Mouse (Mus musculus): ENCODE measurements around the gene Tpgs1. TPM values are rescaled to one million over a fixed set of nuclear protein-coding genes. Genes with fewer than 3 reads are reported as not detected.
A peak's percentile ranks its signal among the peaks of the same experiment; 100 is the strongest.

Tpgs1 gene
- polyA plus RNA-seq, 1 experiment = 60.3 TPM

DNA sequence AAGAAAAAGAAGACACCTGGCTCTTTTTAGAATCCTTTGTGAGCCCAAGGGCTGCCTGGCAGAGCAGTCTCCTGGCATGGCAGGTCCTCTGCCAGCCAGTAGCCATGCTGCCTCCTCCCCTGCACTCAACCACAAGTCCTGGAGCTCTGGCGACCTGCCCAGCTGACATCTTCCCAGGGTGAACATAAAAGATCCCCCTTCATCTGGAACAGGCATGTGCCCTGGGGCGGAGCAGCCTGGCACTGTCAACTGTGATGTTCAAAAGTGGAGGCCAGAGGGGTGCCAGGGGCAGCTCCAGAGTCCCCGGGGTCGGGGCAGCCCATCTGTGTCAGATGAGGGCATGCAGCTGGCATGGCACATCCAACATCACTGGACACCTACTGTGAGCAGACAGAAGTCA is 45.8 kb downstream of the Tpgs1 start:
- WGBS = 58% methylated on average over 4 of the region's 4 CpGs
- DNase-seq = no peak
- TF ChIP-seq POLR2A (IDR thresholded peaks at IDR 0.05; ENCODE audit: low read depth, low read length) (no peak), CTCF (conservative IDR thresholded peaks at IDR 0.05; ENCODE audit: insufficient read depth, insufficient read length, low read depth, low read length) (no peak)
- Histone ChIP-seq H3K36me3 (ENCODE audit: control insufficient read depth, insufficient read depth, low read length) (no peaks in the 10 kb centered on the region), H3K27ac (ENCODE audit: insufficient read depth, low read depth, low read length) (no peak overlapping the region), H3K4me3 (ENCODE audit: insufficient read depth, low read depth, low read length) (no peak overlapping the region), H3K27me3 (replicated peaks; ENCODE audit: control insufficient read depth, insufficient read depth, low read length) (no peaks in the 10 kb centered on the region), H3K4me1 (ENCODE audit: control insufficient read depth, insufficient read depth, low read length) (no peaks in the 10 kb centered on the region)

DNA sequence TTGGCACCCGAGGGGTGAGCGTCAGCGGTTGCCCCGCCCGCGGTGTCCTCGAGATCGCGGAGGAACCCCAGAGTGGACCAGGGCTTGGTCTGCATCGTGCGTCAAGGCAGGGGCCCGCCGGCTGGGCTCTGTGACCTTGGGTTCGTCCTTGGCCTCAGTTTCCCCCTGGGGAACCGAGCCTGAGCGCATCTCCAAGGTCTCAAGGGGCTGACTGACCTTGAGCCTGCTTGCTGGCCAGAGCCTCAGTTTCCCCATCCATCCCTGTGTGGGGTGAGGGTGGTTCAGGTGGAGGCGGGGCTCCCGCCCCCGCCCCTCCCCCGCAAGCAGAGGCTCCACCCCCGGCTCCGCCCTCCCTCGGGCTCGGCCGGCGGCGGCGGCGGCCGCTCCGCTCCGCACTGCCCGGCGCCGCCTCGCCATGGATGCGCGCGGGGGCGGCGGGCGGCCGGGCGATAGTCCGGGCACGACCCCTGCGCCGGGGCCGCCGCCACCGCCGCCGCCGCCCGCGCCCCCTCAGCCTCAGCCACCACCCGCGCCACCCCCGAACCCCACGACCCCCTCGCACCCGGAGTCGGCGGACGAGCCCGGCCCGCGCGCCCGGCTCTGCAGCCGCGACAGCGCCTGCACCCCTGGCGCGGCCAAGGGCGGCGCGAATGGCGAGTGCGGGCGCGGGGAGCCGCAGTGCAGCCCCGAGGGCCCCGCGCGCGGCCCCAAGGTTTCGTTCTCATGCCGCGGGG is 47.3 kb downstream of the Tpgs1 start, which contains the start of gene Hcn2:
TSS of gene Hcn2 (plus strand) at position 381 of the 734 bp plus-strand sequence.
- H3K27ac ChIP-seq (ENCODE audit: insufficient read depth, low read depth, low read length) = no peak within 1 kb of the TSS
- H3K36me3 ChIP-seq (ENCODE audit: control insufficient read depth, insufficient read depth, low read length) = no peaks in the 10 kb centered on the region
- TF ChIP-seq CTCF (conservative IDR thresholded peaks at IDR 0.05; ENCODE audit: insufficient read depth, insufficient read length, low read depth, low read length) (no peak), POLR2A (IDR thresholded peaks at IDR 0.05; ENCODE audit: low read depth, low read length) (no peak)
- H3K4me3 ChIP-seq (ENCODE audit: insufficient read depth, low read depth, low read length) = peak within 1 kb of the TSS; percentile 42
- no peak for DNase-seq
- WGBS = 2% methylated on average over 76 of the region's 91 CpGs
- no peaks in the 10 kb centered on the region for H3K27me3 ChIP-seq (replicated peaks; ENCODE audit: control insufficient read depth, insufficient read depth, low read length)
- H3K4me1 ChIP-seq (ENCODE audit: control insufficient read depth, insufficient read depth, low read length) = no peaks in the 10 kb centered on the region

DNA sequence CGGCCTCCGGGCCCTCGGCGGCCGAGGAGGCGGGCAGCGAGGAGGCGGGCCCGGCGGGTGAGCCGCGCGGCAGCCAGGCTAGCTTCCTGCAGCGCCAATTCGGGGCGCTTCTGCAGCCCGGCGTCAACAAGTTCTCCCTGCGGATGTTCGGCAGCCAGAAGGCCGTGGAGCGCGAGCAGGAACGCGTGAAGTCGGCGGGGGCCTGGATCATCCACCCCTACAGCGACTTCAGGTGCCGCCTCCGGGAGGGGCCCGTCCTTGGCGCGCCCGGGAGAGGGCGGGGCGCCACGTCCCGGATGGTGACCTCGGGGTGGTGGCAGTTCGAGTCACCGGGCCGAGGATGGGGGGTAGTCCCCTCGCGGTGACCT is 47.8 kb downstream of the Tpgs1 start:
- WGBS = under 1% methylated on average over 44 of the region's 44 CpGs
- Histone ChIP-seq H3K27me3 (replicated peaks; ENCODE audit: control insufficient read depth, insufficient read depth, low read length) (no peaks in the 10 kb centered on the region), H3K4me1 (ENCODE audit: control insufficient read depth, insufficient read depth, low read length) (no peaks in the 10 kb centered on the region), H3K27ac (ENCODE audit: insufficient read depth, low read depth, low read length) (no peak overlapping the region), H3K36me3 (ENCODE audit: control insufficient read depth, insufficient read depth, low read length) (no peaks in the 10 kb centered on the region), H3K4me3 (ENCODE audit: insufficient read depth, low read depth, low read length) (peak overlapping the region; percentile 42)
- no peak for DNase-seq
- TF ChIP-seq CTCF (conservative IDR thresholded peaks at IDR 0.05; ENCODE audit: insufficient read depth, insufficient read length, low read depth, low read length) (no peak), POLR2A (IDR thresholded peaks at IDR 0.05; ENCODE audit: low read depth, low read length) (no peak)

DNA sequence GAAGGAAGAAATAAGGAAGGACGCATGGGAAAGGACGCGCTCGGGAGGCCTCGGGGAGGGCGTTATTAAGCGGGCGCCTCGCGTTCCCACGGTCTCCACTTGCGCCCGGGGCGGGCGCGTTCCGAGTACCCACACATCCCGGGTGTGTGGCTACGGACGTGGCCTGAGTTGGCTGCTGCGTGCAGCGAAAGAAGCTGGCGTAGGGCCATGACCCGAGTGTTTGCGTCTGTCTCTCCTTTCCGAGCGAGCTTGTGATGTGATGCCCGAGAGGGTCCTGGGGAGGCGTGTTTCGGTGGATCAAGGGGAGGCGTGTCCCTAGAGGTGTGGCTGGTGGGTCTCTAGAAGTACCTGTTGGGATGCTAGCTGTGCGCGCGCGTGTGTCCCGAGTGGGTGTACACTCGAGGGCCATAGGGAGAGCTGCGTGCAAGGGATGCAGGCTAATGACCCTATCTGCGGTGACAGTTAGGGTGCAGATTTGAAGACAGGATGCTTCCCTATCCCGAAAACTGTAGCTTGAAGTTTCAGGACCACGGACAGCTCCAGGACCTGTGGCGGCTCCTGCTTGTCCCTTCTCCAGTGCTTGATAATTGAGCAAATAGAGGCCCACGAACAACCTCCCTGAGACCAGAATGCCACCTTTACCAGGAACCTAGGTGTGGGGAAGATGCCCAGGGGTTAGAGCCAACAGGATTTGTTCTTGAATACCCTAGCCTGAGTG is 48.6 kb downstream of the Tpgs1 start:
- H3K27me3 ChIP-seq (replicated peaks; ENCODE audit: control insufficient read depth, insufficient read depth, low read length) = no peaks in the 10 kb centered on the region
- 2% methylated on average over 43 of the region's 43 CpGs for WGBS
- no peaks in the 10 kb centered on the region for H3K4me1 ChIP-seq (ENCODE audit: control insufficient read depth, insufficient read depth, low read length)
- no peak overlapping the region for H3K4me3 ChIP-seq (ENCODE audit: insufficient read depth, low read depth, low read length)
- H3K36me3 ChIP-seq (ENCODE audit: control insufficient read depth, insufficient read depth, low read length) = no peaks in the 10 kb centered on the region
- DNase-seq = peak; percentile 76
- no peak overlapping the region for H3K27ac ChIP-seq (ENCODE audit: insufficient read depth, low read depth, low read length)
- TF ChIP-seq POLR2A (IDR thresholded peaks at IDR 0.05; ENCODE audit: low read depth, low read length) (no peak), CTCF (conservative IDR thresholded peaks at IDR 0.05; ENCODE audit: insufficient read depth, insufficient read length, low read depth, low read length) (no peak)

DNA sequence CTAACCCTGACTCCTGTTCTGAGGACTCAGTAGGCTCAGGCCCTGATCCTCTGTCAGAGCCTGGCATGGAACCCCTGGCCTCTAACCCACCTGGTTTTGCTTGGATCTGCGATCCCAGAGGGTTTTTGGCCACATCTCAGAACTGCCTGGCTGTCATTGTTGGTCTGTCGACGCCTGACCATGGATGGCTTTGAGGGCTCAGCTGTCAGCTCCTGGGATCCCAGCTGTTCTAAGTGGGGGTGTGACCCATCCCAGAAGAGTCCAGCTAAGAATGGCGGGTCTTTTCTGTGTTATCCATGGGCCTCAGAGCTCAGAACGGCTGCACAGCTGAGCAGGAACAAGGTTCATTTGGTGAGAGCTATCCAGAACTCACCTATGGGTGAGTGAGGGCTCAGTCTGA is 51.9 kb downstream of the Tpgs1 start:
- 70% methylated on average over 5 of the region's 5 CpGs for WGBS
- Histone ChIP-seq H3K27ac (ENCODE audit: insufficient read depth, low read depth, low read length) (no peak overlapping the region), H3K4me1 (ENCODE audit: control insufficient read depth, insufficient read depth, low read length) (no peaks in the 10 kb centered on the region), H3K27me3 (replicated peaks; ENCODE audit: control insufficient read depth, insufficient read depth, low read length) (no peaks in the 10 kb centered on the region), H3K36me3 (ENCODE audit: control insufficient read depth, insufficient read depth, low read length) (no peaks in the 10 kb centered on the region), H3K4me3 (ENCODE audit: insufficient read depth, low read depth, low read length) (no peak overlapping the region)
- TF ChIP-seq POLR2A (IDR thresholded peaks at IDR 0.05; ENCODE audit: low read depth, low read length) (no peak), CTCF (conservative IDR thresholded peaks at IDR 0.05; ENCODE audit: insufficient read depth, insufficient read length, low read depth, low read length) (no peak)
- no peak for DNase-seq

DNA sequence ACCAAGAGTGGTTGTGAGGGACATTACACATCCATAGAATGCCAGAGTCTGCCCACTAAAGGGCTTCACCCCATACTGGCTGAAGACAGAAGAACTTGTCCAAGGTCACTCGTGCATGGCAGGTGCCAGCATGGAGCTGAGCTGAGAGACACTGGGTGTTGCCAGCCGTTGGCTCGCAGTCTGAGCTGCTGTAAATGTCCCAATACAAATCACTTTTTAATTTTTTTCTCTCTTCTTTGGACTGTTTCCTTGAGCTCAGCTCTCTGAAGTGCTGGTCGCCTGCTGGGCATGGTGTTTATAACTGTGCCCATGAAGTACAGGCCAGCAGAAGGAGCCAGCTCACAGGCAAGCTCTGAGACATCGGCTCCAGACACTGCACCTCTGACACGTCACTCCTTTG is 53.9 kb downstream of the Tpgs1 start:
- no peak for TF ChIP-seq POLR2A (IDR thresholded peaks at IDR 0.05; ENCODE audit: low read depth, low read length)
- TF ChIP-seq CTCF (conservative IDR thresholded peaks at IDR 0.05; ENCODE audit: insufficient read depth, insufficient read length, low read depth, low read length) = no peak
- H3K27ac ChIP-seq (ENCODE audit: insufficient read depth, low read depth, low read length) = no peak overlapping the region
- no peaks in the 10 kb centered on the region for H3K27me3 ChIP-seq (replicated peaks; ENCODE audit: control insufficient read depth, insufficient read depth, low read length)
- no peak overlapping the region for H3K4me3 ChIP-seq (ENCODE audit: insufficient read depth, low read depth, low read length)
- 47% methylated on average over 6 of the region's 6 CpGs for WGBS
- no peaks in the 10 kb centered on the region for H3K36me3 ChIP-seq (ENCODE audit: control insufficient read depth, insufficient read depth, low read length)
- no peak for DNase-seq
- H3K4me1 ChIP-seq (ENCODE audit: control insufficient read depth, insufficient read depth, low read length) = no peaks in the 10 kb centered on the region

DNA sequence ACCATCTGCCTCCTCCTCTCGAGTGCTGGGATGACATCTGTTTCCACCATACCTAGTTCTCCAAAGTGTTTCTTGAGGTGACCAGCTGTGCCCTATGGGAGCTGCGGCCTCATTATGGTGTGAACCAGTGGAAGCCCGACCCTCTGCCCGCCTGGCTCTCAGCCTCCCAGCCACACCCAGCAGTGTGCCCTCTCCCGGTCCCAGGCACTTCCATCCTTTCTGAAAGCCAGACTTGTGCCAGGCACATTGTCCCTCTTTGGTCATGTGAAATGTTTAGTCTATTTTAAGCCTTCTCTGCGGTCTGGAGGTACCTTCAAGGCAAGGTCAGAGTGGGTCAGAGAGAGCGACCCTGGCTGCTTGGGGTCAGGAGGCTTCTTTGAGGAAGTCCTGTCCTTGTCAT is 54.5 kb downstream of the Tpgs1 start:
- no peak overlapping the region for H3K4me3 ChIP-seq (ENCODE audit: insufficient read depth, low read depth, low read length)
- WGBS = 75% methylated on average over 7 of the region's 7 CpGs
- no peak for DNase-seq
- H3K27me3 ChIP-seq (replicated peaks; ENCODE audit: control insufficient read depth, insufficient read depth, low read length) = no peaks in the 10 kb centered on the region
- TF ChIP-seq POLR2A (IDR thresholded peaks at IDR 0.05; ENCODE audit: low read depth, low read length) (no peak), CTCF (conservative IDR thresholded peaks at IDR 0.05; ENCODE audit: insufficient read depth, insufficient read length, low read depth, low read length) (no peak)
- H3K4me1 ChIP-seq (ENCODE audit: control insufficient read depth, insufficient read depth, low read length) = no peaks in the 10 kb centered on the region
- no peaks in the 10 kb centered on the region for H3K36me3 ChIP-seq (ENCODE audit: control insufficient read depth, insufficient read depth, low read length)
- H3K27ac ChIP-seq (ENCODE audit: insufficient read depth, low read depth, low read length) = no peak overlapping the region

Other genes with a start within 250 kb of the Tpgs1 start
- not detected in 2 replicates for gene Vmn2r83, start 200.6 kb upstream of the Tpgs1 start, polyA plus RNA-seq (2012; rRNA removed)
- 58.1 and 66.2 TPM in 2 replicates for gene Plpp2, start 135.6 kb upstream of the Tpgs1 start, polyA plus RNA-seq (2012; rRNA removed)
- gene Mier2, start 114.2 kb upstream of the Tpgs1 start, polyA plus RNA-seq (2012; rRNA removed) = 35.0 and 45.0 TPM in 2 replicates
- gene Theg, start 82.0 kb upstream of the Tpgs1 start, polyA plus RNA-seq (2012; rRNA removed) = 0.05 TPM in 1 of 2 replicates, not detected in the other
- 0.03 and 0.07 TPM in 2 replicates for gene C2cd4c, start 55.3 kb upstream of the Tpgs1 start, polyA plus RNA-seq (2012; rRNA removed)
- 0.97 and 1.6 TPM in 2 replicates for gene Shc2, start 31.5 kb upstream of the Tpgs1 start, polyA plus RNA-seq (2012; rRNA removed)
- gene Odf3l2, start 23.6 kb upstream of the Tpgs1 start, polyA plus RNA-seq (2012; rRNA removed) = 0.17 TPM in 1 of 2 replicates, not detected in the other
- gene Madcam1, start 4.8 kb upstream of the Tpgs1 start, polyA plus RNA-seq (2012; rRNA removed) = 0.44 TPM in 1 of 2 replicates, not detected in the other
- gene Cdc34, start 12.8 kb downstream of the Tpgs1 start, polyA plus RNA-seq (2012; rRNA removed) = 159 and 183 TPM in 2 replicates
- gene Gzmm, start 19.7 kb downstream of the Tpgs1 start, polyA plus RNA-seq (2012; rRNA removed) = 0.34 and 0.94 TPM in 2 replicates
- 825 and 914 TPM in 2 replicates for gene Bsg, start 35.1 kb downstream of the Tpgs1 start, polyA plus RNA-seq (2012; rRNA removed)
- 1.5 and 1.9 TPM in 2 replicates for gene Hcn2, start 47.3 kb downstream of the Tpgs1 start, polyA plus RNA-seq (2012; rRNA removed)
- 66.3 and 77.9 TPM in 2 replicates for gene Polrmt, start 77.2 kb downstream of the Tpgs1 start, polyA plus RNA-seq (2012; rRNA removed)
- not detected in 2 replicates for gene Fgf22, start 85.7 kb downstream of the Tpgs1 start, polyA plus RNA-seq (2012; rRNA removed)
- gene Rnf126, start 97.6 kb downstream of the Tpgs1 start, polyA plus RNA-seq (2012; rRNA removed) = 90.2 and 122 TPM in 2 replicates
- gene Fstl3, start 107.9 kb downstream of the Tpgs1 start, polyA plus RNA-seq (2012; rRNA removed) = 17.0 and 24.1 TPM in 2 replicates
- gene Prss57, start 121.6 kb downstream of the Tpgs1 start, polyA plus RNA-seq (2012; rRNA removed) = 0.03 and 0.08 TPM in 2 replicates
- 110 and 121 TPM in 2 replicates for gene Palm, start 124.2 kb downstream of the Tpgs1 start, polyA plus RNA-seq (2012; rRNA removed)
- gene Misp, start 151.6 kb downstream of the Tpgs1 start, polyA plus RNA-seq (2012; rRNA removed) = 17.9 and 19.9 TPM in 2 replicates
- 184 and 198 TPM in 2 replicates for gene Ptbp1, start 185.1 kb downstream of the Tpgs1 start, polyA plus RNA-seq (2012; rRNA removed)
- 0.67 and 0.99 TPM in 2 replicates for gene Prtn3, start 205.1 kb downstream of the Tpgs1 start, polyA plus RNA-seq (2012; rRNA removed)
- gene Plppr3, start 205.3 kb downstream of the Tpgs1 start, polyA plus RNA-seq (2012; rRNA removed) = 2.7 and 3.2 TPM in 2 replicates
- 0.10 TPM in 1 of 2 replicates, not detected in the other for gene Elane, start 216.9 kb downstream of the Tpgs1 start, polyA plus RNA-seq (2012; rRNA removed)
- 1,335 and 2,389 TPM in 2 replicates for gene Cfd, start 221.5 kb downstream of the Tpgs1 start, polyA plus RNA-seq (2012; rRNA removed)
- gene Med16, start 239.6 kb downstream of the Tpgs1 start, polyA plus RNA-seq (2012; rRNA removed) = 57.1 and 75.4 TPM in 2 replicates
- not detected in 2 replicates for gene Gm26602, start 241.5 kb downstream of the Tpgs1 start, polyA plus RNA-seq (2012; rRNA removed)
- gene Kiss1r, start 247.6 kb downstream of the Tpgs1 start, polyA plus RNA-seq (2012; rRNA removed) = 5.6 and 9.2 TPM in 2 replicates

Measured in kidney, adult 2 months (tissue).